8 mouse cellular contexts compared by ENCODE assay signal in genomic region chr6:65671451-65671850, GRCm38 (mm10). TPM values are rescaled to one million over a fixed set of nuclear protein-coding genes. Genes with fewer than 3 reads are reported as not detected.
DNase-seq lines count a peak whose midpoint lies in the region; ATAC-seq and TF ChIP-seq lines count a peak whose summit lies in the region.

Ndnf (plus strand) TSS chr6:65671590.

- in situ Hi-C loops in CH12.LX (cut with MboI; ENCODE audit: low pct_ligation_motif_present, low pct_unique_long_range_greater_than_20kb, low sequenced_read_pairs), result loop anchor here (25.0 kb wide), 1 partner anchor 866 kb away; the partner anchor contains the start of gene Mad2l1

- ATAC-seq in forebrain, embryonic 16.5 days, result peak; percentile 91
- peak; percentile 95 for ATAC-seq in lung, embryonic 16.5 days (ENCODE audit: low read depth)

- no peak for TF ChIP-seq EP300 in CH12.LX (IDR thresholded peaks at IDR 0.05; ENCODE audit: low read length)

- no peak for TF ChIP-seq POLR2A in CH12.LX (IDR thresholded peaks at IDR 0.05; ENCODE audit: low read depth, low read length)
- no peak; the same call in 1 of the 2 replicates for TF ChIP-seq POLR2A in olfactory bulb, adult 2 months (IDR thresholded peaks at IDR 0.05; ENCODE audit: insufficient read depth, low read depth, low read length)
- TF ChIP-seq POLR2A in thymus, adult 2 months (IDR thresholded peaks at IDR 0.05; ENCODE audit: control insufficient read depth, extremely low read depth, insufficient read depth, low read length, poor library complexity), result no peak

- H3K4me2 ChIP-seq in CH12.LX (ENCODE audit: insufficient read depth, low read depth, poor library complexity, severe bottlenecking), result peak within 1 kb of the TSS; percentile 12; the same call in 1 of the 2 replicates
- peak within 1 kb of the TSS; percentile 98 for H3K4me2 ChIP-seq in forebrain, embryonic 16.5 days (ENCODE audit: low read length)
- peak within 1 kb of the TSS; percentile 95 for H3K4me2 ChIP-seq in lung, embryonic 16.5 days (ENCODE audit: low read depth, low read length)

- TF ChIP-seq RAD21 in CH12.LX (IDR thresholded peaks at IDR 0.05; ENCODE audit: low read depth, low read length), result no peak

- no peaks in the 10 kb centered on the region for H3K36me3 ChIP-seq in CH12.LX (replicated peaks in 1 of 2; ENCODE audit: control insufficient read depth in 1 of 2, insufficient read depth in 1 of 2, low read length in 1 of 2)
- no peaks in the 10 kb centered on the region for H3K36me3 ChIP-seq in forebrain, embryonic 16.5 days (ENCODE audit: control insufficient read depth, insufficient read depth)
- H3K36me3 ChIP-seq in lung, embryonic 16.5 days (ENCODE audit: control insufficient read depth, insufficient read depth, low read length), result no peaks in the 10 kb centered on the region
- no peaks in the 10 kb centered on the region for H3K36me3 ChIP-seq in thymus, adult 2 months (ENCODE audit: control insufficient read depth, insufficient read depth, low read length)

- no peak within 1 kb of the TSS for H3K27ac ChIP-seq in CH12.LX (ENCODE audit: insufficient read depth, low read depth)
- H3K27ac ChIP-seq in forebrain, embryonic 16.5 days (ENCODE audit: low read length), result no peak within 1 kb of the TSS
- H3K27ac ChIP-seq in lung, embryonic 16.5 days (ENCODE audit: low read length), result peak within 1 kb of the TSS; percentile 80
- H3K27ac ChIP-seq in olfactory bulb, adult 2 months (ENCODE audit: insufficient read depth, low read depth, low read length), result peak within 1 kb of the TSS; percentile 57; the same call in 1 of the 2 replicates
- no peak within 1 kb of the TSS for H3K27ac ChIP-seq in thymus, adult 2 months (ENCODE audit: control insufficient read depth, insufficient read depth, low read length)

- no peaks in the 10 kb centered on the region for H3K27me3 ChIP-seq in CH12.LX (replicated peaks)
- H3K27me3 ChIP-seq in forebrain, embryonic 16.5 days (replicated peaks; ENCODE audit: control insufficient read depth, insufficient read depth, low read length), result no peaks in the 10 kb centered on the region; the same call in none of the 2 replicates
- peaks cover 6% of the 10 kb centered on the region; the same call in 1 of the 2 replicates for H3K27me3 ChIP-seq in lung, embryonic 16.5 days (ENCODE audit: control insufficient read depth, insufficient read depth, low read depth, low read length)
- H3K27me3 ChIP-seq in thymus, adult 2 months (ENCODE audit: control insufficient read depth, insufficient read depth, low read length), result peaks cover 13% of the 10 kb centered on the region; the same call in 1 of the 2 replicates

- peaks cover 5 to 9% of the 10 kb centered on the region in 2 experiments; a peak in 3 of 4 replicates for H3K4me1 ChIP-seq in CH12.LX (ENCODE audit: control insufficient read depth in 1 of 2, insufficient read depth in 2 of 2)
- H3K4me1 ChIP-seq in forebrain, embryonic 16.5 days (replicated peaks; ENCODE audit: control insufficient read depth, insufficient read depth, low read length), result peaks cover 20% of the 10 kb centered on the region
- 0 out of 2 replicates have a peak, but pooled peaks cover 3% of the 10 kb centered on the region for H3K4me1 ChIP-seq in lung, embryonic 16.5 days (replicated peaks; ENCODE audit: control insufficient read depth, insufficient read depth, low read length)
- peaks cover 18% of the 10 kb centered on the region for H3K4me1 ChIP-seq in olfactory bulb, adult 2 months (ENCODE audit: control insufficient read depth, insufficient read depth, low read length)
- H3K4me1 ChIP-seq in thymus, adult 2 months (replicated peaks; ENCODE audit: control insufficient read depth, insufficient read depth, low read length), result peaks cover 12% of the 10 kb centered on the region; the same call in 1 of the 2 replicates

- dilution Hi-C loops in CH12.LX (cut with MboI; ENCODE audit: extremely low pct_ligation_motif_present, extremely low pct_unique_long_range_greater_than_20kb, low sequenced_read_pairs), result no loop called here

- DNase-seq in CH12.LX (ENCODE audit: extremely low read depth), result no peak
- peak; percentile 9 for DNase-seq in cerebellum, adult 11-12 months
- peak; percentile 75 for DNase-seq in heart, postnatal 4 days
- DNase-seq in layer of hippocampus, adult 8-10 months (ENCODE audit: low spot score in 2 of 2), result peak in 1 of 2 experiments; percentile 24
- DNase-seq in thymus, adult 2 months, result peak; percentile 33

- TF ChIP-seq CTCF in CH12.LX (conservative IDR thresholded peaks at IDR 0.05 in 1 of 2, IDR thresholded peaks at IDR 0.05 in 1 of 2; ENCODE audit: low read depth in 2 of 2, low read length in 2 of 2), result no peak
- no peak for TF ChIP-seq CTCF in olfactory bulb, adult 2 months (IDR thresholded peaks at IDR 0.05; ENCODE audit: insufficient read depth, low read depth, low read length)
- no peak for TF ChIP-seq CTCF in thymus, adult 2 months (IDR thresholded peaks at IDR 0.05; ENCODE audit: borderline replicate concordance, control insufficient read depth, extremely low read depth, insufficient read depth, low read length, poor library complexity)

- no peaks in the 10 kb centered on the region for H3K79me2 ChIP-seq in CH12.LX (replicated peaks; ENCODE audit: control insufficient read depth, extremely low read depth, insufficient read depth, poor library complexity, severe bottlenecking)

- peaks cover 11% of the 10 kb centered on the region for H3K9me3 ChIP-seq in CH12.LX (replicated peaks; ENCODE audit: low read length)
- H3K9me3 ChIP-seq in forebrain, embryonic 16.5 days (ENCODE audit: control insufficient read depth, low read length), result no peaks in the 10 kb centered on the region
- H3K9me3 ChIP-seq in lung, embryonic 16.5 days (ENCODE audit: control insufficient read depth, low read length), result no peaks in the 10 kb centered on the region

- peak within 1 kb of the TSS in 2 of 3 experiments; percentile 32 to 37 for H3K4me3 ChIP-seq in CH12.LX (replicated peaks in 1 of 3; ENCODE audit: low read depth in 2 of 3, low read length in 2 of 3, poor library complexity in 1 of 3)
- H3K4me3 ChIP-seq in forebrain, embryonic 16.5 days (replicated peaks; ENCODE audit: low read length), result peak within 1 kb of the TSS; percentile 63
- H3K4me3 ChIP-seq in lung, embryonic 16.5 days (ENCODE audit: low read length), result peak within 1 kb of the TSS; percentile 82
- H3K4me3 ChIP-seq in olfactory bulb, adult 2 months (ENCODE audit: insufficient read depth, low read depth, low read length), result peak within 1 kb of the TSS; percentile 59
- H3K4me3 ChIP-seq in thymus, adult 2 months (ENCODE audit: control insufficient read depth, insufficient read depth, low read length), result peak within 1 kb of the TSS; percentile 41

- no peak within 1 kb of the TSS for H3K9ac ChIP-seq in CH12.LX (ENCODE audit: insufficient read depth, low read depth)
- peak within 1 kb of the TSS; percentile 64 for H3K9ac ChIP-seq in forebrain, embryonic 16.5 days (replicated peaks; ENCODE audit: low read depth, low read length)
- H3K9ac ChIP-seq in lung, embryonic 16.5 days (ENCODE audit: low read length), result peak within 1 kb of the TSS; percentile 79

- under 1% methylated on average over 37 of the region's 45 CpGs for WGBS in forebrain, embryonic 16.5 days
- WGBS in lung, embryonic 16.5 days, result under 1% methylated on average over 20 of the region's 45 CpGs
- WGBS in olfactory bulb, adult 2 months, result under 1% methylated on average over 36 of the region's 45 CpGs
- WGBS in thymus, adult 2 months, result under 1% methylated on average over 38 of the region's 45 CpGs

TF ChIP-seq in CH12.LX, 34 proteins besides CTCF, POLR2A, EP300 and RAD21:
- TF ChIP-seq SIN3A (IDR thresholded peaks at IDR 0.05; ENCODE audit: low read length), result no peak
- TF ChIP-seq MAFK (IDR thresholded peaks at IDR 0.05; ENCODE audit: insufficient replicate concordance, low read length), result no peak
- TF ChIP-seq NRF1 (IDR thresholded peaks at IDR 0.05; ENCODE audit: low read depth, low read length), result no peak
- no peak for TF ChIP-seq CHD1 (IDR thresholded peaks at IDR 0.05; ENCODE audit: low read depth, low read length)
- TF ChIP-seq KAT2A (IDR thresholded peaks at IDR 0.05; ENCODE audit: insufficient replicate concordance, low read length), result no peak
- TF ChIP-seq ZC3H11A (IDR thresholded peaks at IDR 0.05; ENCODE audit: low read depth, low read length), result no peak
- TF ChIP-seq E2F4 (IDR thresholded peaks at IDR 0.05; ENCODE audit: insufficient replicate concordance, low read depth, low read length), result no peak
- TF ChIP-seq ZMIZ1 (IDR thresholded peaks at IDR 0.05; ENCODE audit: low read depth, low read length), result no peak
- TF ChIP-seq USF1 (IDR thresholded peaks at IDR 0.05; ENCODE audit: low read depth, low read length), result no peak
- no peak for TF ChIP-seq ELF1 (IDR thresholded peaks at IDR 0.05; ENCODE audit: low read depth, low read length)
- TF ChIP-seq MXI1 (IDR thresholded peaks at IDR 0.05; ENCODE audit: low read depth, low read length), result no peak
- TF ChIP-seq JUN (IDR thresholded peaks at IDR 0.05; ENCODE audit: insufficient read depth, low read depth, low read length), result no peak
- no peak for TF ChIP-seq ZKSCAN1 (IDR thresholded peaks at IDR 0.05; ENCODE audit: borderline replicate concordance, low read depth, low read length)
- no peak for TF ChIP-seq ETS1 (conservative IDR thresholded peaks at IDR 0.05; ENCODE audit: low read depth, low read length)
- TF ChIP-seq SMC3 (IDR thresholded peaks at IDR 0.05; ENCODE audit: low read depth, low read length), result no peak
- TF ChIP-seq BHLHE40 (IDR thresholded peaks at IDR 0.05; ENCODE audit: low read depth, low read length), result no peak

RNA-seq across cellular contexts. Expression of gene Ndnf, which starts in this region (rescaled TPM):
- total RNA-seq in CH12.LX (2012; rRNA removed) (under 0.01 TPM in 1 of 2 replicates, not detected in the other), CH12.LX (2014; rRNA removed) (0.03 TPM in 1 of 2 replicates, not detected in the other)
- polyA plus RNA-seq in CH12.LX (2012; ENCODE audit: insufficient read length, low read depth), result not detected in 2 replicates
- polyA plus RNA-seq in forebrain, embryonic 16.5 days (2015; fragmentation: Nextera tagmentation; extraction: Ambion mirVana), result 3.9 and 7.3 TPM in 2 replicates
- 1 to 10 TPM; 5.0 to 6.4 TPM for total RNA-seq in heart, postnatal 4 days (2021)
- total RNA-seq in layer of hippocampus, adult 8-10 months (2022), result 10 to 100 TPM; 14.5 to 25.4 (median 15.2) TPM
- polyA plus RNA-seq in lung, embryonic 16.5 days (2015; fragmentation: Nextera tagmentation; extraction: Ambion mirVana), result 68.0 and 78.5 TPM in 2 replicates
- polyA plus RNA-seq in olfactory bulb, adult 2 months (2012; ENCODE audit: insufficient read depth, insufficient read length, low replicate concordance, missing spikeins), result 29.9 TPM in 1 of 2 replicates, not detected in the other
- 0.57 and 0.97 TPM in 2 replicates for polyA plus RNA-seq in thymus, adult 2 months (2012; rRNA removed)

Comparison
In these comparisons a context has a peak if more than half of its experiments do, and no peak if none do; other contexts are left out.
1. RNA of gene Ndnf (total RNA-seq): 14.5 to 25.4 TPM in layer of hippocampus, adult 8-10 months and 5.0 to 6.4 TPM in heart, postnatal 4 days; under 0.01 to 0.03 TPM in CH12.LX; every median in the first group is over 4 times any median in the second.
2. Peak in DNase-seq and H3K4me3 ChIP-seq in thymus, adult 2 months; RNA of the gene not detected or under 1 TPM.
3. H3K27ac ChIP-seq: peak in lung, embryonic 16.5 days (single experiment) and olfactory bulb, adult 2 months (single experiment); none in CH12.LX (single experiment), forebrain, embryonic 16.5 days (single experiment) and thymus, adult 2 months (single experiment).
4. H3K4me2 ChIP-seq: peak in every context shown above with its lines; median percentile 98 in forebrain, embryonic 16.5 days; 95 in lung, embryonic 16.5 days; 12 in CH12.LX.
5. Peak in every context shown above with its lines, with median percentiles within 50 percentile points of each other: H3K4me3 ChIP-seq.